In genomic region chr19:10421986-10422976, GRCm38 (mm10) we compare ENCODE assay signal across 9 mouse cellular contexts. TPM values are rescaled to one million over a fixed set of nuclear protein-coding genes. Genes with fewer than 3 reads are reported as not detected.
DNase-seq lines count a peak whose midpoint lies in the region; ATAC-seq lines count a peak whose summit lies in the region.
"Had no signal": no experiment of that assay in that cellular context is flagged by ENCODE, and none has a peak within 500 bp of the region (broad histone marks: within the 10 kb centered on the region; RNA-seq: fewer than 3 reads in every experiment).

No protein-coding gene starts in this region.

- DNase-seq in kidney, adult 9 months: no peak
- no peak for DNase-seq in embryonic facial prominence, embryonic 14.5 days (ENCODE audit: low spot score)
- DNase-seq in cerebellum, adult 11 months: no peak
- no peak for DNase-seq in B cell, adult 2 months

- 5% methylated on average over 52 of the region's 53 CpGs for WGBS in kidney, embryonic 15.5 days
- 2% methylated on average over 40 of the region's 53 CpGs for WGBS in embryonic facial prominence, embryonic 14.5 days
- 4% methylated on average over 52 of the region's 53 CpGs for WGBS in intestine, embryonic 15.5 days
- WGBS in neural tube, embryonic 14.5 days: 2% methylated on average over 51 of the region's 53 CpGs

- peaks cover 64% of the 10 kb centered on the region for H3K4me1 ChIP-seq in kidney, embryonic 15.5 days
- H3K4me1 ChIP-seq in embryonic facial prominence, embryonic 14.5 days (ENCODE audit: control insufficient read depth, insufficient read depth, low read length): peaks cover 10% of the 10 kb centered on the region
- H3K4me1 ChIP-seq in intestine, embryonic 15.5 days (replicated peaks): peaks cover 45% of the 10 kb centered on the region
- peaks cover 17% of the 10 kb centered on the region; the same call in 1 of the 2 replicates for H3K4me1 ChIP-seq in neural tube, embryonic 14.5 days (ENCODE audit: control insufficient read depth, insufficient read depth, low read length)

- H3K9ac ChIP-seq in kidney, embryonic 15.5 days: 0 out of 2 replicates have a peak overlapping the region, but pooled peaks have one; percentile 17
- peak overlapping the region; percentile 43 for H3K9ac ChIP-seq in embryonic facial prominence, embryonic 14.5 days (ENCODE audit: low read depth, low read length)
- H3K9ac ChIP-seq in intestine, embryonic 15.5 days: peak overlapping the region; percentile 26
- peak overlapping the region; percentile 28; the same call in 1 of the 2 replicates for H3K9ac ChIP-seq in neural tube, embryonic 14.5 days (replicated peaks; ENCODE audit: low read depth, low read length)

- H3K4me2 ChIP-seq in kidney, embryonic 15.5 days: peak overlapping the region; percentile 62
- peak overlapping the region; percentile 59 for H3K4me2 ChIP-seq in embryonic facial prominence, embryonic 14.5 days (ENCODE audit: low read depth, low read length)
- H3K4me2 ChIP-seq in intestine, embryonic 15.5 days (replicated peaks): peak overlapping the region; percentile 72
- H3K4me2 ChIP-seq in neural tube, embryonic 14.5 days (ENCODE audit: low read depth, low read length): peak overlapping the region; percentile 35; the same call in 1 of the 2 replicates

- H3K4me3 ChIP-seq in kidney, embryonic 15.5 days (replicated peaks): peak overlapping the region; percentile 34
- H3K4me3 ChIP-seq in embryonic facial prominence, embryonic 14.5 days (ENCODE audit: low read depth, low read length): peak overlapping the region; percentile 33
- peak overlapping the region; percentile 30 for H3K4me3 ChIP-seq in intestine, embryonic 15.5 days (replicated peaks)
- no peak overlapping the region for H3K4me3 ChIP-seq in neural tube, embryonic 14.5 days (ENCODE audit: low read depth, low read length)

- H3K27me3 ChIP-seq in kidney, embryonic 15.5 days: peaks cover 40% of the 10 kb centered on the region
- peaks cover 13% of the 10 kb centered on the region for H3K27me3 ChIP-seq in embryonic facial prominence, embryonic 14.5 days (replicated peaks; ENCODE audit: control insufficient read depth, insufficient read depth, low read length)
- H3K27me3 ChIP-seq in intestine, embryonic 15.5 days (replicated peaks): no peaks in the 10 kb centered on the region
- H3K27me3 ChIP-seq in neural tube, embryonic 14.5 days (ENCODE audit: control insufficient read depth, insufficient read depth, low read length): no peaks in the 10 kb centered on the region

- no peaks in the 10 kb centered on the region for H3K36me3 ChIP-seq in kidney, embryonic 15.5 days
- H3K36me3 ChIP-seq in embryonic facial prominence, embryonic 14.5 days (ENCODE audit: control insufficient read depth, insufficient read depth, low read length): no peaks in the 10 kb centered on the region
- no peaks in the 10 kb centered on the region for H3K36me3 ChIP-seq in intestine, embryonic 15.5 days
- H3K36me3 ChIP-seq in neural tube, embryonic 14.5 days (ENCODE audit: control insufficient read depth, insufficient read depth, low read length): no peaks in the 10 kb centered on the region

- no peak overlapping the region for H3K27ac ChIP-seq in kidney, embryonic 15.5 days
- H3K27ac ChIP-seq in embryonic facial prominence, embryonic 14.5 days (replicated peaks; ENCODE audit: low read depth, low read length): no peak overlapping the region
- no peak overlapping the region for H3K27ac ChIP-seq in intestine, embryonic 15.5 days
- H3K27ac ChIP-seq in neural tube, embryonic 14.5 days (ENCODE audit: low read depth, low read length): no peak overlapping the region
- H3K27ac ChIP-seq: macrophage had no signal

- ATAC-seq in kidney, embryonic 15.5 days (replicated peaks; ENCODE audit: low FRiP score): no peak
- 0 out of 2 replicates have a peak, but pooled peaks have one; percentile 15 for ATAC-seq in embryonic facial prominence, embryonic 14.5 days (ENCODE audit: low read depth)
- ATAC-seq in intestine, embryonic 15.5 days: peak; percentile 36; the same call in 1 of the 2 replicates
- no peak; the same call in 1 of the 2 replicates for ATAC-seq in neural tube, embryonic 14.5 days (ENCODE audit: low read depth)
- ATAC-seq in CD4-positive, CD25-positive, alpha-beta regulatory T cell, adult 4 months: no peak

- H3K9me3 ChIP-seq in kidney, embryonic 15.5 days (replicated peaks): no peaks in the 10 kb centered on the region
- no peaks in the 10 kb centered on the region for H3K9me3 ChIP-seq in embryonic facial prominence, embryonic 14.5 days (ENCODE audit: control insufficient read depth, low read length)
- H3K9me3 ChIP-seq in intestine, embryonic 15.5 days: no peaks in the 10 kb centered on the region
- no peaks in the 10 kb centered on the region for H3K9me3 ChIP-seq in neural tube, embryonic 14.5 days (ENCODE audit: control insufficient read depth, low read length)

RNA-seq across cellular contexts. Expression of gene Syt7, which starts 33.4 kb away (rescaled TPM):
- 1.5 and 2.3 TPM in 2 replicates for polyA plus RNA-seq in kidney, embryonic 15.5 days (2015; fragmentation: Nextera tagmentation; extraction: Ambion mirVana)
- polyA plus RNA-seq in embryonic facial prominence, embryonic 14.5 days (2014; fragmentation: Nextera tagmentation; extraction: Ambion mirVana): 1.4 and 2.0 TPM in 2 replicates
- polyA plus RNA-seq in intestine, embryonic 15.5 days (2015; fragmentation: Nextera tagmentation; extraction: Ambion mirVana): 1.7 and 3.1 TPM in 2 replicates
- polyA plus RNA-seq in neural tube, embryonic 14.5 days (2014; fragmentation: Nextera tagmentation; extraction: Ambion mirVana): 11.4 and 15.5 TPM in 2 replicates
- not detected for polyA plus RNA-seq in CD4-positive, CD25-positive, alpha-beta regulatory T cell, adult 4 months (2017; shearing (Covaris generic))
- polyA plus RNA-seq: macrophage had no signal

RNA-seq across cellular contexts. Expression of gene Lrrc10b, which starts 35.0 kb away (rescaled TPM):
- 0.69 and 0.73 TPM in 2 replicates for polyA plus RNA-seq in kidney, embryonic 15.5 days (2015; fragmentation: Nextera tagmentation; extraction: Ambion mirVana)
- polyA plus RNA-seq in embryonic facial prominence, embryonic 14.5 days (2014; fragmentation: Nextera tagmentation; extraction: Ambion mirVana): 0.68 and 1.4 TPM in 2 replicates
- polyA plus RNA-seq in intestine, embryonic 15.5 days (2015; fragmentation: Nextera tagmentation; extraction: Ambion mirVana): 0.56 and 0.62 TPM in 2 replicates
- polyA plus RNA-seq in neural tube, embryonic 14.5 days (2014; fragmentation: Nextera tagmentation; extraction: Ambion mirVana): 0.66 and 0.75 TPM in 2 replicates
- polyA plus RNA-seq in CD4-positive, CD25-positive, alpha-beta regulatory T cell, adult 4 months (2017; shearing (Covaris generic)): not detected

Comparison
In these comparisons a context has a peak if more than half of its experiments do, and no peak if none do; other contexts are left out.
1. ATAC-seq: peak in embryonic facial prominence, embryonic 14.5 days (single experiment) and intestine, embryonic 15.5 days (single experiment); none in kidney, embryonic 15.5 days (single experiment), neural tube, embryonic 14.5 days (single experiment) and CD4-positive, CD25-positive, alpha-beta regulatory T cell, adult 4 months (single experiment).
2. Peak in every context shown above with its lines, with median percentiles within 50 percentile points of each other: H3K4me2 ChIP-seq and H3K9ac ChIP-seq.